Mouse (Mus musculus): ENCODE results near the gene Cdr2l.

Gene Cdr2l

DNA sequence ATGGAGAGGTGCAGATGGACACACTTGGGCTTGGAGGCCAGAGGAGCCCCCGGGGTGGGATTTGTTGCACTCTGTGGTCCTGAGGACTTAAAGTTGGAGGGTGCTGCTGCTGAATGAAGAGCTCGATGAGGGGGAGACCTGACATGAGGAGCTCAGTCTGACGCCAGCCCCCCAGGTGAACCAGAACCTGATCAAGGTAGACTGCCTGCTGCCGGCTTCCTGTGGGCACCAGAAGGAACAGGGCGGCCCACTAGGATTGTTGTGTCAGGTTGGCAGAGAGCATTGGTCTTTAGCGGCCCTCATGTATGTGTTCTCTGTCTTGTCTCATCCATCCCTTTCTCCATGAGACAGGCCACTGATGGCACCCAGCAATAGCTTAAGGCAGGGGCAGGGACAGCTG is 24.0 kb downstream of the Cdr2l start:
- DNase-seq (ENCODE audit: low read depth in 2 of 2, low spot score in 2 of 2) = no peak

DNA sequence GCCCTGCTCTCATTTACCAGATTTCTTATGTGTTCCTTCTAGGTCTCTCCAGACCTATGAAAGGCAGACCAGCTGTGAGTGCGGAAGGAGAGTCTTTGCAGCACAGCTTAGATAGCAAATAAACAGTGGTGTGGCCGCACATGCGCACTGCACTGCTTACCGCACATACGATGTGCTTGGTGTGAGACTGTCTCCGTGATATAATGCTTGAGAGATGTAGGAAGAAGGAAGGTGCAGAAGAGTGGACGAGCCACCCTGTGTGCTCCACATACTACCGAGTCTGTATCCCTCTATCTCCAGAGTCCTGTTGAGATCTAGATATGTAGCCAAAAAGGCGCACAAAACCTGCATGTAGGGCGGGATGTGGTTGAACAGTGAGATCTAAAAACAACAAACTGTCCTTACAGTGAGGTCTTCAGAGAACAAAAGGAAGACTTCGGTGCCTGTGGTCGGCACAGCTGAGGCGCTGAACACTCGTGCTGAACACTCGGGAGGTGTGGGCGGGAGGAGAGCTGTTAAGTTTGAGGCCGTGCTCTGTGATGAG is 25.2 kb downstream of the Cdr2l start:
- DNase-seq (ENCODE audit: low read depth in 2 of 2, low spot score in 2 of 2) = peak; percentile 65 to 80

DNA sequence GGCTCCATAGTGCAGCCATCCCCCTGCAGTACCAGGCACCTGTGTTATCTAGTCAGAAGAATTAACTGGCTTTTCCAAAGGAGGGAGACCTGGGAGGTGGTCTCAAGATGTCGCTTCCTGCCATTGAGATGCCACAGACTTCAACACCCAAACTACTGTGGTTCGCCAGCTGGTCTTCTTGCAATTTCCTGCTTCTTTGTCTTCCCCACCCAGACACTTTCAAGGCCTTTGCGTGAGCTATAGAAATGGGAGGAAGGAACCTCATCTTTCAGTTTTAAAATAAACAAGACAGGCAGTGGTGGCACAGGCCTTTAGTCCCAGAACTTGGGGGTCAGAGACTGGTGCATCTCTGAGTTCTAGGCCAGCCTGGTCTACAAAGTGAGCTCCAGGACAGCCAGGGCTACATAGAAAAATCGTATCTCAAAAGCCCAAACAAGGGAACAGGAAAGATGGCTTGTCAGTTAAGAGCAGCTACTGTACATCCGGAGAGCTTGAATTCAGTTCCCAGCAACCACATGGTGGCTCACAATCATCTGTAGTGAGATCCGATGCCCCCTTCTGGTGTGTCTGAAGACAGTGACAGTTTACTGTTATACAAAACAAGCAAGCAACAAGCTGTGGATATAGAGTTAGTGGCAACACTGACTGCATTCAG is 26.7 kb downstream of the Cdr2l start:
- peak; percentile 39 to 58 for DNase-seq (ENCODE audit: low read depth in 2 of 2, low spot score in 2 of 2)

GRCm38 (mm10) chr11:115409556-115409955 is 27.8 kb downstream of the Cdr2l start:
- no peak for DNase-seq (ENCODE audit: low read depth in 2 of 2, low spot score in 2 of 2)

- DNase-seq (ENCODE audit: low read depth in 2 of 2, low spot score in 2 of 2) = peak; percentile 91 to 93
Observed at GRCm38 (mm10) chr11:115419531-115420237, 38.0 kb downstream of the Cdr2l start, which contains the start of the genes Atp5h and Kctd2. TSS of gene Atp5h (minus strand) at chr11:115419962. TSS of gene Kctd2 (plus strand) at chr11:115420128.

DNA sequence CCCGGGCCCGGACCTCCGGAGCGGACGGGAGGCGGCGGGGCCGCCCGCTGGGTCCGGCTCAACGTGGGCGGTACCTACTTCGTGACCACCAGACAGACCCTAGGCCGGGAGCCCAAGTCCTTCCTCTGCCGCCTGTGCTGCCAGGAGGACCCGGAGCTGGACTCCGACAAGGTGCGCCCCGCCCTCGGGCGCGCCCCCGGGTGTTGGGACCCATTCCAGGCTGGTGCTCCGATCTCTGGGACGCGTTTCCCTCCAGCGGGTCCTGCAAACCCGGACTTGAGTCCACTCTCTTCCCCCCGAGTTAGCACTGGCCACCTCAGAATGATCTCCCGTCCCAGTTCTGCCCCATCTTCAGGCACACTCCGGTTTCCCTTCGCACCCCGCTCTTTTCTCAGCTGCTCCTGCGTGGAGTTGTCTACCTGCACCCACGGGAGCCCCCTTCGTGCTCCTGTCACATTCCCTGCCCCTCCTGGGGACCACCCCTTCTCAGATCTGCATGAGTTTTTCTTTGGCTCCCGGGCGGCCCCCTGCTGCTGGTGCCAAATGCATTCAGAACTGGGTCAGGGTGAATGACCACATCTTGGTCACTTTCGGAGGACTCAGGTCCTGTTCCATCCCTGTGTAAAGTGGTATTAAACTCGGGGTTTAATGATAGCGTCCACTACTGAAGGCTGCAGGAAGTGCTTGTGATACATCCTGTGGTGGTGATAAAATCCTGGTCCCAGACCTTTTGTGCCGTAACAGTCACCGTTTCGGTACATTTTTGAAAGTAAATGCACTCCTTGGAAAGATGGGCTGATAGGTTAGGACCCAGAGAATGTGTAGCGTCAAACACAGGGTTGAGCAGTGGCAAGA is 38.8 kb downstream of the Cdr2l start:
- DNase-seq (ENCODE audit: low read depth in 2 of 2, low spot score in 2 of 2) = no peak

- DNase-seq (ENCODE audit: low read depth in 2 of 2, low spot score in 2 of 2) = no peak
Observed at GRCm38 (mm10) chr11:115421328-115421727, 39.6 kb downstream of the Cdr2l start.

DNA sequence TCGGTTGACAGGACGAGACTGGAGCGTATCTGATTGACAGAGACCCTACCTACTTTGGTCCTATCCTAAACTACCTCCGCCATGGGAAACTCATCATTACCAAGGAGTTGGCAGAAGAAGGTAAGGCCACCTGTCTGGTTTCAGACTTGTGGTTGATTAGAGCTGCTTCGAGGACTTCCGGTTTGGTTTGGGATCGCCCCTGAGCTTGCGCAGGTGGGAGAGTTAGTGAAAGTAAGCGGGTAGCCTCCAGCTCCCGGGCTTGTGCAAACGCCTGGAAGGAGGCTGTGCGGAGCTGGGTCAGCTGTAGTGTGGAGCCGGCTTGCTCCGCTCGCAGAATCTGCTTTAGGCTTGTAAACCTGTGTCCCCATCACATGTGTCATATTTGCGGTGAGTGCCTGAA is 40.3 kb downstream of the Cdr2l start:
- DNase-seq (ENCODE audit: low read depth in 2 of 2, low spot score in 2 of 2) = no peak

DNA sequence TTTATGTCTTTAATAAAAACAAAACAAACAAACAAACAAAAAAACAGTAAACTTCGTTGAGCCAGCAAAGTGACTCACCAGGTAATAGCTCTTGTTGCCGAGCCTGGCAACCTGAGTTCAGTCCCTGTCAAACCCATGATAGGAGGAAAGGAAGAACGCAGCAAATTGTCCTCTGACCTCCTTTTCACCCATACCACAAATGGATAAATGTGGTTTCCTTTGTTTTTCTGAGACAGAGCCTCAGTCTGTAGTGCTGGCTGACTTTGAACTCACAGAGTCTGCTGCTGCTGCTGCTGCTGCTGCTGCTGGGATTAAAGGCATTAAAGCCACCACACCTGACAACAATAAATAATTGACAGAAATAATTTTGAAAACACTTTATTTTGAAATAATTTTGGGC is 41.4 kb downstream of the Cdr2l start:
- DNase-seq (ENCODE audit: low read depth in 2 of 2, low spot score in 2 of 2) = no peak

DNA sequence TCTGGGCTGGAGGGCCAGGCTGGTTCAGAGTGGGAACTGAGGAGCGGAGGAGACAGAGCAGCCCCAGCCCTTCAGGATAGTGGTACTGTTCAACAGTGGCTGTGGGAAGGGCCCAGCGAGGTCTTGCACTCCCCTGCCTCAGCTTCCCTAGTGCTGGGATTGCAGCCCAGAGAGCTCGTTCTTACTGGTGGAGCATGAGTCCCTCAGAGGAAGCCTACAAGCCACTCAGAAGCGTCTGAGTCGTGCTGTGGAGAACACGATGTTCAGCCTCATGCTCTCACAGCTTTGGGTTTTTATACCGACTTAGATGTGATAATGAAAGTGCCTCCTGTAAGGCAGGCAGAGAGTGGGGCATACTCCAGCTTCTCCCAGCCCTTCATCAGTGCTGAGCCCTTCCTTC is 43.0 kb downstream of the Cdr2l start:
- no peak for DNase-seq (ENCODE audit: low read depth in 2 of 2, low spot score in 2 of 2)

DNA sequence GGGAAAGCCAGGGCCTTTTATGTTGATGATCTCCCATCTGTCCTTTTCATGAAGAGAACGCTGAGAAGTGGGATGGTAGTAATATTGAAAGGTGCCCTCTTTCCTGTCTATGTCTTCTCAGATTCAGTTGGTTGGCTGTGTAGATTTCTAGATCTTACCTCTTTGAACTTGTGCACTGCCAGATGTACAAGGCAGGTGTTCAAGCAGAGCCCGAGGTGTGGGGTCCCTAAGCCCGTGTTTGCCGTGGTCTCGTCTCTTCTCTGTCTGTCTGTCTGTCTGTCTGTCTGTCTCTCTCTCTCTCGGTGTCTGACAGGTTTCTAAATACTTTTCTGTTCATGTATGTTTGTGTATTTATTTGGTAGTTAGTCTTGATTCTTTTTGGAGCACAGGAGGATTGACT is 44.0 kb downstream of the Cdr2l start:
- DNase-seq (ENCODE audit: low read depth in 2 of 2, low spot score in 2 of 2) = no peak

DNA sequence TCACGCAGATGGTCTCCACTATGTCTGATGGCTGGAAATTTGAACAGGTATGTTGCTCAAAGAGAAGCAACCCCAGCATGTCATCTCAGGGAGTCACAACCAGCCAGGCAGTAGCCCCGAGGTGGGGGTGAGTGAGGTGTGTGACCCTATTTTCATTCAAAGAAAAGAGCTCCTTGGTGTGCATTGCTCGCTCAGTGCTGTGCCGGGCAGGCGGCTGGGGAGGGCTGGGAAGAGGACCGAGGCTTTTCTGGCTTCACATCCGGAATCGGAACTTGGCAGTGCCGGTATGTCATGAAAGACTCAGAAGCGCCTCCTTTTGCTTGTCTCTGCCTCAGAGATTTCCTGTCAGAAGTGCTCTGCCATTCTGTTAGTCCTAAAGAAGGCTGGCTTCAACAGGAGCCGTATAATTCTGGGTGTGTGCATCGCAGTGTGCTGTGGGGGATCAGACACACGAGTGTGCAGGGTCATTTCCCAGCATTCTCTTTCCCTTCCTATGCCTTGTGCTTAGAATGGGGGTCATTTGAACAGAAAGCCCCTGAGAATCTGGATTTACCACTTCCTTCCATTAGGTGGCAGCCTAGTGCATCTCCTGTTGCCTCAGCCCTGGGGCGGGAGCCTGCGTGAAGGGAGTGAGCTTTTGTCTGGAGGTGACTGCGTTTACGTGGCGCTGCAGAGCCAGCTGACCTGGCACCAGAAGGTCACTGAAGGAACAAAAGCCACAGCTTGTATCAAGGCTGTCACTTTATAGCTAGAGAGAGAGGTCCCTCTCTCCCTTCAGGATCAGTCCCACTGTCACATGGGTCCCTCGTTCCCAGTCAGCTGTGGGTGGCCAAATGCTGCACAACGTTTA is 46.0 kb downstream of the Cdr2l start:
- peak; percentile 74 to 79 for DNase-seq (ENCODE audit: low read depth in 2 of 2, low spot score in 2 of 2)

GRCm38 (mm10) chr11:115429307-115429706 is 47.6 kb downstream of the Cdr2l start:
- no peak for DNase-seq (ENCODE audit: low read depth in 2 of 2, low spot score in 2 of 2)

DNA sequence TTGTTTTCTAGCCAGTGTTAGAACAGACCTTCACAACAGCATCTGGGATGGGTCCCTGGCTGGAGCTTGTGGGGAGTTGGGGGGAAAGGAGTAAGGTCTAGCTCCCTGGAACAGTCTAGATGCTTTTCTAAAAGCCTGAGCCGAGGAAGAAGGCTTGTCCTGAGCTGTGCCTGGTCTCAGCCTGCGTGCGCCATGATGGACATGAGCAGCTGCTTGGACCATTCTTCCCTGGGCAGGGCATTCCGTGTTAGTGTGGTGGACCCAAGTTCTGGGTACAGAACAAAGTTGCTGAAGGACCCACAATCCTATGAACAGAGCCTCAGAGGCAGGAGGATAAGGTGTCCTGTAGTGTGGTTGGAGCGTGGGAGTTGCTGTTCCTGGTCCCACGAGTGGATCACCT is 48.8 kb downstream of the Cdr2l start:
- DNase-seq (ENCODE audit: low read depth in 2 of 2, low spot score in 2 of 2) = no peak

DNA sequence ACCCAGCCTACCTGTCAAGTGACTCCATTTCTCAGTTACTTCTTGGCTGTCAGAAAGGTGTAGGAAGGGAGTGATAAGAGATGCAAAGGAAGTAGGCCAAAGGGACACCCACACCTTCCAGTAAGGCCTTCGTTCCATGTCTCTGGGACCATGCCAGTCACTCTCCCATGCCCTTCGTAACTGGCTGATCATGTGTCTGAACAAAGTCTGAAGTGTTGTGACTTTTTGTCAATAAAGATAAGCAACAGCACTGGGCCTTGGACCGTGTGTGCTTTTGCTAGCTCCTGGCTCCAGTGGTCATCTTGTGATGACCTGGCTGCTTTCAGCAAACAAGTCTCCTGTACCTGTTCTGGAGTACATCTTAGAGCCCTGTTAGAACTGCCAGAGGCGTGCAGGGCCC is 51.1 kb downstream of the Cdr2l start:
- DNase-seq (ENCODE audit: low read depth in 2 of 2, low spot score in 2 of 2) = no peak

- DNase-seq (ENCODE audit: low read depth in 2 of 2, low spot score in 2 of 2) = no peak
Observed at GRCm38 (mm10) chr11:115433342-115433741, 51.6 kb downstream of the Cdr2l start.

GRCm38 (mm10) chr11:115435596-115436337 is 54.1 kb downstream of the Cdr2l start:
- DNase-seq (ENCODE audit: low read depth in 2 of 2, low spot score in 2 of 2) = no peak

GRCm38 (mm10) chr11:115437571-115438122 is 55.9 kb downstream of the Cdr2l start:
- DNase-seq (ENCODE audit: low read depth in 2 of 2, low spot score in 2 of 2) = no peak

DNA sequence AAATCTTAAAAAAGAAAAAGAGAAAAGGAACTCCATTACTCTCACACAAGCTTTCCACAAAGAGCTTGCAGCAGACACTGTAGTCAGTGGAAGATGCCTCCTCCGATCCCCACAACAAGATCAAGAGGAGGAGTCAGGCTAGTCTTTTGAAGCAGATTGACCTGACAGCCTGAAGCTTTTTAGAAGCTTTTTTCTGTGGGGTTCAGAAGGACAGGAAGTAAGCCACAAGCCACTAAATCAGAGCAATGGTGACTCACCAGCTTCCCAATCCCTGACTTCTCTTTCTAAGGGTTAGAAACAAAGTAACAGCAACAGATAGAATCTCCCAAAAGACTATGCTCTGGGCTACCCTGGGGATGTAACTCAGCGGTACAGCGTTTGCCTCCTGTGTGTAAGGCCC is 57.6 kb downstream of the Cdr2l start:
- DNase-seq (ENCODE audit: low read depth in 2 of 2, low spot score in 2 of 2) = no peak

Data from CD8-positive naive resting alpha-beta T cell, adult 2 months (primary cell).